39 mouse cellular contexts compared by ENCODE assay signal in the genomic region with DNA sequence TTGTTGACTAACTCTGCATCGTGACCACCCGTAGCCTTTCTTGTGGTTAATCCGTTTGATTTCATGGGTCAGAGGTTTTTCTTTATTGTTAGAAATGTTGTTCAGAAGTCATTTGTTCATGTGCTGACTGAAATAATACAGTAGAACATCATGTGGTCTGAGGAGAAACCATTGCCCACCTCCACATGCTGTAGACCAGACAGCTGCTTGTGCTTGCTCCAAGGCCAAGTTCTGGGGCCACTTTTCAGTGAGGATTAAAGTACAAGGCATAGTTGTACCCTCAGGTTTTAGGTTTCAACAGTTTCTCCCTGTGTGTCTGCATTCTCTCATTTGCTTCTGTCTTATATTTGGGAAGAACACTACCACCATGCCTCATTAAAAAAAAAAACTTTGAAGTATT. TPM values are rescaled to one million over a fixed set of nuclear protein-coding genes. Genes with fewer than 3 reads are reported as not detected.
"Had no signal": no experiment of that assay in that cellular context is flagged by ENCODE, and none has a peak within 500 bp of the region (broad histone marks: within the 10 kb centered on the region; RNA-seq: fewer than 3 reads in every experiment).

No protein-coding gene starts in this region.

- H3K4me3 ChIP-seq: heart, embryonic 10.5 days; heart, embryonic 12.5 days; heart, embryonic 13.5 days; heart, embryonic 15.5 days; hindbrain, embryonic 10.5 days; hindbrain, embryonic 12.5 days; hindbrain, embryonic 13.5 days; hindbrain, embryonic 15.5 days; intestine, embryonic 15.5 days; kidney, embryonic 15.5 days; layer of hippocampus, adult 2 months had no signal

- H3K27me3 ChIP-seq: heart, embryonic 12.5 days; heart, embryonic 13.5 days; heart, embryonic 15.5 days; hindbrain, embryonic 12.5 days; hindbrain, embryonic 13.5 days; hindbrain, embryonic 15.5 days; intestine, embryonic 15.5 days; kidney, embryonic 15.5 days had no signal

- DNase-seq: heart, postnatal 10 days; heart, postnatal 14 days; heart, postnatal 36 days; kidney, adult 11 months; kidney, adult 18-20 months; kidney, adult 2 months; kidney, adult 8-10 months; kidney, adult 9 months; kidney, postnatal 14 days; kidney, postnatal 36 days; layer of hippocampus, adult 9-11 months; layer of hippocampus, postnatal 36 days had no signal

- H3K4me2 ChIP-seq: heart, embryonic 11.5 days; heart, embryonic 12.5 days; heart, embryonic 13.5 days; heart, embryonic 15.5 days; hindbrain, embryonic 12.5 days; hindbrain, embryonic 13.5 days; hindbrain, embryonic 14.5 days; hindbrain, embryonic 15.5 days; intestine, embryonic 15.5 days; kidney, embryonic 15.5 days had no signal

RNA-seq across cellular contexts. Expression of a gene that starts 5.0 kb away (rescaled TPM):
- polyA plus RNA-seq: heart, embryonic 10.5 days; heart, embryonic 11.5 days; heart, embryonic 12.5 days; heart, embryonic 13.5 days; heart, embryonic 14.5 days; heart, embryonic 15.5 days; heart, embryonic 16.5 days; heart, postnatal 0 days; hindbrain, embryonic 10.5 days; hindbrain, embryonic 11.5 days; hindbrain, embryonic 12.5 days; hindbrain, embryonic 13.5 days; hindbrain, embryonic 14.5 days; hindbrain, embryonic 15.5 days; hindbrain, embryonic 16.5 days; hindbrain, postnatal 0 days; inflammation-experienced regulatory T-cells, adult 6 months; intestine, embryonic 14.5 days; intestine, embryonic 15.5 days; intestine, embryonic 16.5 days; intestine, postnatal 0 days; kidney, adult 2 months; kidney, embryonic 14.5 days; kidney, embryonic 15.5 days; kidney, embryonic 16.5 days; kidney, postnatal 0 days; large intestine, adult 2 months had no signal

RNA-seq across cellular contexts. Expression of a gene that starts 23.9 kb away (rescaled TPM):
- polyA plus RNA-seq: heart, embryonic 10.5 days; hindbrain, embryonic 10.5 days; inflammation-experienced regulatory T-cells, adult 6 months; intestine, embryonic 14.5 days; intestine, embryonic 16.5 days; intestine, postnatal 0 days had no signal

RNA-seq across cellular contexts. Expression of a gene that starts 43.4 kb away (rescaled TPM):
- polyA plus RNA-seq: hindbrain, embryonic 11.5 days had no signal
